Mouse (Mus musculus): Measurements from ENCODE around the gene Nampt. TPM values are rescaled to one million over a fixed set of nuclear protein-coding genes. Genes with fewer than 3 reads are reported as not detected.

Nampt gene
- 25.6 TPM for polyA plus RNA-seq (2014; fragmentation: Illumina TruSeq; extraction: RNeasy Lipid Tissue Mini Kit (QIAGEN cat#74804); ENCODE audit: insufficient read depth, low read depth, low replicate concordance)

GRCm38 (mm10) chr12:32819416-32819815 lies at the start of gene Nampt:
Nampt (plus strand) TSS chr12:32819545.

Other genes starting within 250 kb of the Nampt start
- gene Sypl, start 134.3 kb downstream of the Nampt start, polyA plus RNA-seq (2014; fragmentation: Illumina TruSeq; extraction: RNeasy Lipid Tissue Mini Kit (QIAGEN cat#74804); ENCODE audit: insufficient read depth, low read depth, low replicate concordance) = 102 TPM